ENCODE assay signal across 17 mouse cellular contexts in the genomic region with DNA sequence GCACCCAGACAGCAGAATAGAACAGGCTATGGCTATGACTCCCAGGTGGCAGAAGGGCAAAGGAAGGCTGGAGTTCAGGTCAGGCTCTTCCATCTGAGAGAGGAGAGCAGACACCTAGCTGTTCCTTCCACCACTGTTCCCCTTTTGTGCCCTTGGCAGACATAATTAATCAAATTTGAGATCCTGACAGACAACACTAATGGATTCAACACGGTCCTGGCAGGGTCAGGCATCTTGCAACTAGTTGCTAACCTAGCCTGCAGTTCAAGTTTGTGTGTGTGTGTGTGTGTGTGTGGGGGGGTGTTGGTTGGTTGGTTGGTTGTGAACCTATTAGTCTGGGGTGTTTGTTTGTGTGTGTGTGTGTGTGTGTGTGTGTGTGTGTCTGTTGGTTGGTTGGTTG. TPM values are rescaled to one million over a fixed set of nuclear protein-coding genes. Genes with fewer than 3 reads are reported as not detected.
A peak's percentile ranks its signal among the peaks of the same experiment; 100 is the strongest.
DNase-seq lines count a peak whose midpoint lies in the region; ATAC-seq and TF ChIP-seq lines count a peak whose summit lies in the region.
"Had no signal": no experiment of that assay in that cellular context is flagged by ENCODE, and none has a peak within 500 bp of the region (broad histone marks: within the 10 kb centered on the region; RNA-seq: fewer than 3 reads in every experiment).

No protein-coding gene starts in this region.

- no peak for ATAC-seq in forebrain, embryonic 13.5 days
- ATAC-seq in forebrain, embryonic 14.5 days = no peak
- no peak for ATAC-seq in midbrain, embryonic 12.5 days (ENCODE audit: low FRiP score, low read depth)
- ATAC-seq in midbrain, postnatal 0 days (ENCODE audit: low FRiP score) = no peak
- ATAC-seq in neural tube, embryonic 13.5 days (ENCODE audit: low read depth) = no peak

- TF ChIP-seq CTCF in midbrain, postnatal 0 days (IDR thresholded peaks at IDR 0.05) = no peak
- TF ChIP-seq CTCF in MEL (IDR thresholded peaks at IDR 0.05 in 2 of 3, conservative IDR thresholded peaks at IDR 0.05 in 1 of 3; ENCODE audit: control insufficient read depth in 1 of 3, insufficient read depth in 1 of 3, low read depth in 2 of 3, low read length in 3 of 3, poor library complexity in 1 of 3, severe bottlenecking in 1 of 3) = no peak

- no peaks in the 10 kb centered on the region for H3K27me3 ChIP-seq in forebrain, embryonic 13.5 days
- H3K27me3 ChIP-seq in forebrain, embryonic 14.5 days (replicated peaks; ENCODE audit: control insufficient read depth, insufficient read depth, low read length) = no peaks in the 10 kb centered on the region
- no peaks in the 10 kb centered on the region for H3K27me3 ChIP-seq in midbrain, embryonic 12.5 days
- H3K27me3 ChIP-seq in midbrain, postnatal 0 days (ENCODE audit: insufficient read depth, low read length) = no peaks in the 10 kb centered on the region
- H3K27me3 ChIP-seq in MEL (ENCODE audit: control insufficient read depth in 1 of 2, insufficient read depth in 2 of 2, low read length in 2 of 2) = no peaks in the 10 kb centered on the region; a peak in 2 of 4 replicates
- no peaks in the 10 kb centered on the region for H3K27me3 ChIP-seq in neural tube, embryonic 13.5 days
- H3K27me3 ChIP-seq: embryonic facial prominence, embryonic 13.5 days; forebrain, embryonic 12.5 days; heart, embryonic 12.5 days; hindbrain, embryonic 15.5 days had no signal

- TF ChIP-seq EP300 in MEL (IDR thresholded peaks at IDR 0.05; ENCODE audit: low read depth in 1 of 2, low read length in 2 of 2) = no peak

- H3K4me3 ChIP-seq in forebrain, embryonic 13.5 days = no peak overlapping the region
- no peak overlapping the region for H3K4me3 ChIP-seq in forebrain, embryonic 14.5 days (ENCODE audit: low read depth, low read length)
- no peak overlapping the region for H3K4me3 ChIP-seq in midbrain, embryonic 12.5 days
- H3K4me3 ChIP-seq in midbrain, postnatal 0 days (ENCODE audit: low read depth, low read length) = no peak overlapping the region
- H3K4me3 ChIP-seq in MEL (ENCODE audit: control insufficient read depth in 1 of 2, insufficient read depth in 1 of 2, low read depth in 2 of 2, low read length in 2 of 2) = no peak overlapping the region
- no peak overlapping the region for H3K4me3 ChIP-seq in neural tube, embryonic 13.5 days
- H3K4me3 ChIP-seq: embryonic facial prominence, embryonic 13.5 days; forebrain, embryonic 12.5 days; gastrocnemius, adult 2 months; heart, embryonic 12.5 days; hindbrain, embryonic 15.5 days had no signal

- TF ChIP-seq POLR2A in MEL (IDR thresholded peaks at IDR 0.05; ENCODE audit: control insufficient read depth in 1 of 2, insufficient read depth in 1 of 2, low read depth in 1 of 2, low read length in 2 of 2, poor library complexity in 1 of 2) = no peak

- no peaks in the 10 kb centered on the region for H3K9me3 ChIP-seq in forebrain, embryonic 13.5 days (replicated peaks)
- H3K9me3 ChIP-seq in forebrain, embryonic 14.5 days (replicated peaks; ENCODE audit: control insufficient read depth, low read length) = no peaks in the 10 kb centered on the region
- H3K9me3 ChIP-seq in midbrain, embryonic 12.5 days = no peaks in the 10 kb centered on the region
- no peaks in the 10 kb centered on the region for H3K9me3 ChIP-seq in midbrain, postnatal 0 days (ENCODE audit: low read length)
- no peaks in the 10 kb centered on the region for H3K9me3 ChIP-seq in MEL (replicated peaks; ENCODE audit: insufficient read depth, low read length)
- H3K9me3 ChIP-seq in neural tube, embryonic 13.5 days = no peaks in the 10 kb centered on the region
- H3K9me3 ChIP-seq: embryonic facial prominence, embryonic 13.5 days; forebrain, embryonic 12.5 days; heart, embryonic 12.5 days; hindbrain, embryonic 15.5 days had no signal

- H3K79me2 ChIP-seq in MEL (ENCODE audit: control insufficient read depth, insufficient read depth, low read length, poor library complexity) = no peaks in the 10 kb centered on the region

- DNase-seq in forebrain, embryonic 14.5 days (ENCODE audit: low spot score) = no peak
- no peak for DNase-seq in midbrain, postnatal 0 days (ENCODE audit: low spot score)
- peak; percentile 17 for DNase-seq in MEL (ENCODE audit: low read depth, low spot score)
- no peak for DNase-seq in adrenal gland, adult 18-20 months (ENCODE audit: low spot score in 2 of 2)
- DNase-seq: adrenal gland, adult 8-10 months; adrenal gland, postnatal 36 days; cerebellum, adult 2 months; cerebellum, postnatal 10 days; gastrocnemius, adult 2 months; gastrocnemius, postnatal 25 days had no signal

- H3K4me2 ChIP-seq in forebrain, embryonic 13.5 days = no peak overlapping the region
- no peak overlapping the region for H3K4me2 ChIP-seq in forebrain, embryonic 14.5 days (ENCODE audit: low read length)
- H3K4me2 ChIP-seq in midbrain, embryonic 12.5 days (replicated peaks) = no peak overlapping the region
- H3K4me2 ChIP-seq in midbrain, postnatal 0 days (ENCODE audit: low read depth, low read length, poor library complexity, severe bottlenecking) = no peak overlapping the region
- no peak overlapping the region for H3K4me2 ChIP-seq in neural tube, embryonic 13.5 days
- H3K4me2 ChIP-seq: embryonic facial prominence, embryonic 13.5 days; forebrain, embryonic 12.5 days; heart, embryonic 12.5 days; hindbrain, embryonic 15.5 days had no signal

- peaks cover 81% of the 10 kb centered on the region for H3K36me3 ChIP-seq in forebrain, embryonic 13.5 days (ENCODE audit: poor library complexity, severe bottlenecking)
- peaks cover 69% of the 10 kb centered on the region for H3K36me3 ChIP-seq in forebrain, embryonic 14.5 days (ENCODE audit: control insufficient read depth, insufficient read depth, low read length)
- peaks cover 70% of the 10 kb centered on the region for H3K36me3 ChIP-seq in midbrain, embryonic 12.5 days
- H3K36me3 ChIP-seq in midbrain, postnatal 0 days (ENCODE audit: insufficient read depth, low read length) = peaks cover under 1% of the 10 kb centered on the region; the same call in 1 of the 2 replicates
- H3K36me3 ChIP-seq in MEL (ENCODE audit: control insufficient read depth in 1 of 2, insufficient read depth in 2 of 2, low read length in 2 of 2) = no peaks in the 10 kb centered on the region
- H3K36me3 ChIP-seq in neural tube, embryonic 13.5 days = peaks cover 76% of the 10 kb centered on the region

- 54% methylated on average over 1 of the region's 1 CpGs for WGBS in forebrain, embryonic 13.5 days
- 54% methylated on average over 1 of the region's 1 CpGs for WGBS in forebrain, embryonic 14.5 days
- 63% methylated on average over 1 of the region's 1 CpGs for WGBS in midbrain, embryonic 12.5 days
- WGBS in midbrain, postnatal 0 days = 60% methylated on average over 1 of the region's 1 CpGs
- 3% methylated on average over 1 of the region's 1 CpGs for WGBS in neural tube, embryonic 13.5 days

- no peak for TF ChIP-seq RAD21 in MEL (IDR thresholded peaks at IDR 0.05; ENCODE audit: low read depth, low read length)

- peak overlapping the region; percentile 44; the same call in 1 of the 2 replicates for H3K27ac ChIP-seq in forebrain, embryonic 13.5 days
- H3K27ac ChIP-seq in forebrain, embryonic 14.5 days (ENCODE audit: low read depth, low read length) = no peak overlapping the region
- peak overlapping the region; percentile 46 for H3K27ac ChIP-seq in midbrain, embryonic 12.5 days (replicated peaks)
- no peak overlapping the region for H3K27ac ChIP-seq in midbrain, postnatal 0 days (ENCODE audit: low read depth, low read length)
- H3K27ac ChIP-seq in MEL (ENCODE audit: control insufficient read depth, low read depth, low read length) = no peak overlapping the region
- H3K27ac ChIP-seq in neural tube, embryonic 13.5 days (replicated peaks) = peak overlapping the region; percentile 49; the same call in 1 of the 2 replicates
- H3K27ac ChIP-seq: embryonic facial prominence, embryonic 13.5 days; gastrocnemius, adult 2 months; hindbrain, embryonic 15.5 days had no signal

- no peak overlapping the region for H3K9ac ChIP-seq in forebrain, embryonic 13.5 days
- no peak overlapping the region for H3K9ac ChIP-seq in forebrain, embryonic 14.5 days (ENCODE audit: low read length)
- H3K9ac ChIP-seq in midbrain, embryonic 12.5 days (replicated peaks) = no peak overlapping the region
- H3K9ac ChIP-seq in midbrain, postnatal 0 days (replicated peaks; ENCODE audit: low read length, poor library complexity, severe bottlenecking) = no peak overlapping the region
- H3K9ac ChIP-seq in MEL (ENCODE audit: control insufficient read depth, low read depth, low read length, poor library complexity, severe bottlenecking) = no peak overlapping the region
- H3K9ac ChIP-seq in neural tube, embryonic 13.5 days = no peak overlapping the region
- H3K9ac ChIP-seq: embryonic facial prominence, embryonic 13.5 days; forebrain, embryonic 12.5 days; heart, embryonic 12.5 days; hindbrain, embryonic 15.5 days had no signal

- H3K4me1 ChIP-seq in forebrain, embryonic 13.5 days = peaks cover 17% of the 10 kb centered on the region
- no peaks in the 10 kb centered on the region for H3K4me1 ChIP-seq in forebrain, embryonic 14.5 days (ENCODE audit: control insufficient read depth, insufficient read depth, low read length)
- H3K4me1 ChIP-seq in midbrain, embryonic 12.5 days = peaks cover 13% of the 10 kb centered on the region
- H3K4me1 ChIP-seq in midbrain, postnatal 0 days (ENCODE audit: insufficient read depth, low read length) = no peaks in the 10 kb centered on the region
- no peaks in the 10 kb centered on the region for H3K4me1 ChIP-seq in MEL (ENCODE audit: control insufficient read depth in 1 of 2, insufficient read depth in 2 of 2, low read length in 2 of 2)
- peaks cover 39% of the 10 kb centered on the region for H3K4me1 ChIP-seq in neural tube, embryonic 13.5 days (replicated peaks)

TF ChIP-seq in MEL, 35 proteins besides CTCF, POLR2A, EP300 and RAD21 (continues in another document):
- TF ChIP-seq UBTF (IDR thresholded peaks at IDR 0.05; ENCODE audit: borderline replicate concordance, insufficient read depth, low read depth, low read length) = no peak
- TF ChIP-seq RCOR1 (IDR thresholded peaks at IDR 0.05; ENCODE audit: low read depth, low read length) = no peak
- no peak for TF ChIP-seq ZKSCAN1 (IDR thresholded peaks at IDR 0.05; ENCODE audit: low read depth, low read length)
- TF ChIP-seq NRF1 (IDR thresholded peaks at IDR 0.05; ENCODE audit: insufficient read depth, low read depth, low read length, poor library complexity, severe bottlenecking) = no peak

RNA-seq across cellular contexts. Expression of gene Trp53i11, which starts 15.4 kb away (rescaled TPM):
- polyA plus RNA-seq in forebrain, embryonic 13.5 days (2015; fragmentation: Nextera tagmentation; extraction: Ambion mirVana) = 84.5 and 87.5 TPM in 2 replicates
- polyA plus RNA-seq in forebrain, embryonic 14.5 days (2014; fragmentation: Nextera tagmentation; extraction: Ambion mirVana) = 95.8 and 113 TPM in 2 replicates
- 142 and 172 TPM in 2 replicates for polyA plus RNA-seq in midbrain, embryonic 12.5 days (2016; fragmentation: Nextera tagmentation; extraction: Ambion mirVana)
- 111 and 124 TPM in 2 replicates for total RNA-seq in midbrain, postnatal 0 days (2014; rRNA removed)
- 74.7 and 76.0 TPM in 2 replicates for polyA plus RNA-seq in midbrain, postnatal 0 days (2015; fragmentation: Nextera tagmentation; extraction: Ambion mirVana)
- total RNA-seq in MEL (2012; rRNA removed) = not detected in 2 replicates
- polyA plus RNA-seq in MEL (2012; ENCODE audit: insufficient read depth in 1 of 2, insufficient read length in 2 of 2, low read depth in 1 of 2, low replicate concordance in 2 of 2, missing spikeins in 1 of 2) = not detected
- polyA plus RNA-seq in neural tube, embryonic 13.5 days (2015; fragmentation: Nextera tagmentation; extraction: Ambion mirVana) = 137 and 150 TPM in 2 replicates
- total RNA-seq in adrenal gland, adult 18-20 months (2021) = 10 to 100 TPM; 51.6 to 83.8 TPM

Comparison
In these comparisons a context has a peak if more than half of its experiments do, and no peak if none do; other contexts are left out.
1. H3K27ac ChIP-seq: peak in forebrain, embryonic 13.5 days (single experiment), midbrain, embryonic 12.5 days (single experiment) and neural tube, embryonic 13.5 days (single experiment); none in forebrain, embryonic 14.5 days (single experiment), midbrain, postnatal 0 days (single experiment) and MEL (single experiment).
2. RNA of gene Trp53i11, which starts 15.4 kb away (polyA plus RNA-seq): 137 to 150 TPM in neural tube, embryonic 13.5 days, 142 to 172 TPM in midbrain, embryonic 12.5 days, 95.8 to 113 TPM in forebrain, embryonic 14.5 days, 84.5 to 87.5 TPM in forebrain, embryonic 13.5 days and 74.7 to 76.0 TPM in midbrain, postnatal 0 days; not detected in MEL; every median in the first group is over 10 times any median in the second.